Mouse (Mus musculus) embryonic fibroblast, embryonic 13.5 days (primary cell): Measurements from ENCODE around the gene 2410004B18Rik. TPM values are rescaled to one million over a fixed set of nuclear protein-coding genes. Genes with fewer than 3 reads are reported as not detected.

Source experiments
- H3K27ac ChIP-seq: 2 replicates; pipeline ENCODE4 v1.5.1; 2012; ENCODE audit warnings: low read length, control low read depth, inconsistent platforms; ENCODE audit not compliant: insufficient read depth
- H3K4me1 ChIP-seq: 2 replicates; pipeline ENCODE4 v1.6.1; 2011; ENCODE audit warnings: low read length; ENCODE audit not compliant: control insufficient read depth, insufficient read depth
- H3K4me3 ChIP-seq: 2 replicates; pipeline ENCODE4 v1.5.1; 2011; ENCODE audit warnings: mild to moderate bottlenecking, control low read depth, low read length; ENCODE audit not compliant: insufficient read depth
- CTCF ChIP-seq: IDR thresholded peaks from 2 replicates; pipeline ENCODE4 v1.5.1; 2011; ENCODE audit warnings: mild to moderate bottlenecking, control low read depth, low read length, moderate library complexity, borderline replicate concordance; ENCODE audit not compliant: insufficient read depth
- POLR2A ChIP-seq: IDR thresholded peaks from 2 replicates; pipeline ENCODE4 v1.6.1; 2011; ENCODE audit warnings: low read depth, mild to moderate bottlenecking, control low read depth, low read length, moderate library complexity
- polyA plus RNA-seq: library from polyadenylated mRNA; stranded (reverse); fragments of >200 nt; gene quantifications from 2 replicates; pipeline ENCODE4 v1.2.4, GENCODE M21; 2011; ENCODE audit warnings: low read depth; ENCODE audit not compliant: missing spikeins, insufficient read length

2410004B18Rik gene
- polyA plus RNA-seq, 1 experiment: 24.9 TPM

DNA sequence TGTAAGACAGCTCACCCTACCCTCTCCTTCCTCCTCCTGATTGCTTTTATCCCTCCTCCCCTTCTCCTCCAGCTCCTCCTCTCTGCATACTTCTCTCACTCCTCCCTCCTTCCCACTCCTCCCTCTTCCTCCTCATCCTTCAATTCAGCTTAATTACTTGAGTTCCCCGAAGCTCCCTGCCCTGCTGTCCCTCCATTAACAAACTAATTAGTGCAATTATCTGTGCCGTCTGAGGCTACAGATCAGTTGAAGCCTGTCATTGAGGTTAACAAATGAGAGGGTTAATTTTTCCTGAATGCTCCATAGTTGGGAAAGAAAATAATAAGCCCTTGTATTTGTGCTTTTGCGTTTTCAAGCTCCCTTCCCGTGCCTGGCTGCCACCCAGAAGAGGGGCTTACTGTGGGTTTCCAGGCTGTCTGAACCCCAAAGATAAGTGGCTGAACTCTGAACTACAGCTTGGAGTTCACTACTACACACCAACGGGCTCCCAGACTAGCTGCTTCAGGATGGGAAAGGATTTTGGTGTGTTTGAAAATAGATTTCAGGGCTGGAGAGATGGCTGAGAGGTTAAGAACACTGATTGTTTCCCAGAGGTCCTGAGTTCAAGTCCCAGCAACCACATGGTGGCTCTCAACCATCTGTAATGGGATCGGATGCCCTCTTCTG is 9.9 kb downstream of the 2410004B18Rik start:
- TF ChIP-seq CTCF: no peak
- no peak for TF ChIP-seq POLR2A
- no peak overlapping the region for H3K27ac ChIP-seq
- H3K4me1 ChIP-seq: 0 out of 2 replicates have a peak, but pooled peaks cover 4% of the 10 kb centered on the region
- no peak overlapping the region for H3K4me3 ChIP-seq

DNA sequence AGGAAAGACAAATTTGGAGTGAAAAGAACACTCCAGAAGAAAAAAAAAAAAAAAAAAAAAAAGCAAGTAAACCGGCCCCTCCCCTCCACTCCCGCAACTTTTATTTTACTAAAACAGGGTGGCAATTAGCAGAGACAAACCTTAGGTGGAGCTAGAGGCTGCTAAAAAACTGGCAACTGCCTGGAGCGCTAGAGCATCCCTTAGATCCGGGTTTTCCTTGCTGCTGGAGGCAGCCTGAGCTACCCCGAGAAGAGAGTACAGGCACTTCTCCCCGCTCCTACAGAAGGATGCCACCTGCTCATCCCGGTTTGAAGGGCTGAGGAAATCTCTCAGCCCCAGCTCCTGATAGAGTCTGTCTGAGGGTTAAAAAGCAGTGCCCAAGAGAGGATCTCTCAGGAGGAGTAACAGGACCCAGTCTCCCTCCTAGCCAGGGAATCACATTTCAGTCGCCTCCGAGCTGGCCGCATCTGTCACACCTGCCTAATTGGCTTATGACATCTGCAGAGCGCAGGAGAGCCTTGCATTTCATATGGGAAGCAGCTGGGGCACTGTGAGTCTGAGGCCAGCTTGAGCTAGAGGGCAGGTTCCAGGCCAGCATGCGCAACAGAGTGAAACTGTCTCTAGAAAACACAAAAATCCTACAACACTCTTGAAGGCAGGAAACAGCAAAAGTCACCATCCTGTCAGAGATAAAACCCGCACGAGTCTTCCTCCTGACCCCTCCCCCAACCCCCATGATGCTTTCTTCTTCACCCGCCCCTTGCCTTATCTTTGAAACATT is 12.4 kb downstream of the 2410004B18Rik start:
- no peak for TF ChIP-seq CTCF
- no peak for TF ChIP-seq POLR2A
- Histone ChIP-seq H3K27ac (no peak overlapping the region), H3K4me3 (no peak overlapping the region), H3K4me1 (0 out of 2 replicates have a peak, but pooled peaks cover 4% of the 10 kb centered on the region)

DNA sequence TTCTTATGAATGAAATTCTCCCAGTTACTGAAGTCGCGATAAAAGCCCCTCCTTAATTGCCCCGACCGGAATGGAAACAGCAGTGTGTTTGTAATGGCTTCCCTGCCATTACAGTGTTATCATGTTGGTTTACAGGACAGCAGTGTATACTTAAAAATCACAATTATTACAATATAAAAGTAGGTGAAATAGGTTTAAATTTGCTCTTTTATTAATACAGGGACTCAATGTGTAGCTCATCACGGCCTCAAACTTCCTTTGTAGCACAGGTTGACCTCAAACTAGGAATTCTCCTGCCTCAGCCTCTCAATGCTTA is 13.0 kb downstream of the 2410004B18Rik start:
- H3K4me1 ChIP-seq: 0 out of 2 replicates have a peak, but pooled peaks cover 4% of the 10 kb centered on the region
- H3K27ac ChIP-seq: no peak overlapping the region
- TF ChIP-seq POLR2A: no peak
- TF ChIP-seq CTCF: no peak
- no peak overlapping the region for H3K4me3 ChIP-seq

DNA sequence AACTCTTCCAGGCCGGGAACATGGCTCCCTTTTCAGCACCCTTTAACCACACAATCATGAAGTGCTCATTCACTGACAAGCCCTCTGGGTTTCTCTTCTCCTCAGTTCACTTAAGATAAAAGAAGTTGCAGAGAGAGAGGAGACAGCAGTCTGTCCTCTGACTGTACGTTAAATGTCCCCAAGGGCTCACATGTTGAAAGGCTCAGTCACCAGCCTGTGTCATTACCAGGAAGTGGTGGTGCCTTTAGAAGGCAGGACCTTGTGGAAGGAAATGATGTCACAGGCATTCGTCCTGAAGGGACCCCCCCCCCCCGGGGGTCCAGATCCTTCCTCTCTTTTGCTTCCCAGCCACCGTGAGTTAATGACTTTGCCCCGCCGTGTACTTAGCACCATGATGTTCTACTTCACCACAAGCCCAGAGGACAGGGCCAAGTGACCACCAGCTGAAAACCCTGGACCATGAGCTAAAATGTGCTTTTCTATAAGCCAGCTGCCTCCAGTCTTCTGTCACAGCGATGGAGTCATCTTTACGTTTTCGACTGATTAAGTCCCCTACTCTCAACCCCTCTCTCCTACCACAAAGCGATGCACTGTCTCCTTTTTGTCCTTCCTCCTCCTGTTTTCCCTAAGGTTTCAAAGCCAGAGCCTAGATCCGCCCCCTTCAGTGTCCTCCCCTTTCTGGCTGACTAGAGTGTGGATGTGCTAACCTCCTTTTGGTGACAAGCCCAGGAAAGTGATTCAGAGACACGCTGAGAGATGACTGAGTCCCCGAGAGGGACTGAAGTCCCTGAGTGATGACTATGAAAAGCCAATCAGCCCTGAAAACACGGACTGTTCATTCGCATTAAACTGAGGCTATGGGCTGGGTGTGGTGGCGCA is 13.7 kb downstream of the 2410004B18Rik start:
- Histone ChIP-seq H3K4me1 (0 out of 2 replicates have a peak, but pooled peaks cover 2% of the 10 kb centered on the region), H3K4me3 (no peak overlapping the region), H3K27ac (no peak overlapping the region)
- TF ChIP-seq POLR2A: no peak
- no peak for TF ChIP-seq CTCF

DNA sequence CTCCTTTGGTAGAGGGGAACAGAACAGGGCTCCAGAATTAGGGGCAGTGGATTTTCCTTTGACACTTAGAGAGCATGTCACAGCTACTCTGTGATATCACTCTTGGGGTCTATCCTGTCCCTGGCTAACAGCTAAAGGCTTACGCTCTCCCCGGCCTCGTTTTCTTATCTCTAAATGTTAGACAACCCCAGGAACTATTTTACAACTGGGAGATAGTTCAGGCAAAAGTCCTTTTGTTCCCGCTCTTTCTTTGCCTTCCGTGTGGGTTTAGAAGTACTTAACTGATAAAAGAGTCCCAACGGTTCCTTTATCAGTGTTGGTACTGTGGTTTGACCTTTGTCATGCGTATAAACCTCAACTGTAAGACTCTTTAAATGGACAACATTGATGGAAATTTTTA is 15.1 kb downstream of the 2410004B18Rik start:
- Histone ChIP-seq H3K4me1 (no peaks in the 10 kb centered on the region), H3K27ac (no peak overlapping the region), H3K4me3 (no peak overlapping the region)
- TF ChIP-seq POLR2A (no peak), CTCF (no peak)

DNA sequence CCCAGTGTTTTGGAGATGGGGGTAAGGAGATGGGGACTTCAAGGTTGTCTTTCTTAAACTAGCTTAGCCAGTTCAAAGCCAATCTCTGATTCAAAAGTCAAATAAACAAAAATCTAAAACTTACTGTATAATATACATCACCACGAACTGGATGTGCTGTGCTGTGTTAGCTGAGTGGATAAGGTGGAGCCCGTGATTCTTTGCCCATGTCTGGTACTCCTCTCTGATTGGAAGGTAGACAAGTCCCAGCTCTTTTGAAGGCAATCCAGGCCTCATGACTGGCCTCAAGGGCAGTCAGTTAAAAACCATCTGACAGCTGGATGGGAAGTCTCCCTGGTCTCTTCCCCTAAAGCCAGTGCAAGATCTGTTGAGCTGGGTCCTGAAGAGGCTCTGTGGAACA is 15.6 kb downstream of the 2410004B18Rik start:
- H3K27ac ChIP-seq: no peak overlapping the region
- no peaks in the 10 kb centered on the region for H3K4me1 ChIP-seq
- TF ChIP-seq POLR2A: no peak
- TF ChIP-seq CTCF: no peak
- no peak overlapping the region for H3K4me3 ChIP-seq

DNA sequence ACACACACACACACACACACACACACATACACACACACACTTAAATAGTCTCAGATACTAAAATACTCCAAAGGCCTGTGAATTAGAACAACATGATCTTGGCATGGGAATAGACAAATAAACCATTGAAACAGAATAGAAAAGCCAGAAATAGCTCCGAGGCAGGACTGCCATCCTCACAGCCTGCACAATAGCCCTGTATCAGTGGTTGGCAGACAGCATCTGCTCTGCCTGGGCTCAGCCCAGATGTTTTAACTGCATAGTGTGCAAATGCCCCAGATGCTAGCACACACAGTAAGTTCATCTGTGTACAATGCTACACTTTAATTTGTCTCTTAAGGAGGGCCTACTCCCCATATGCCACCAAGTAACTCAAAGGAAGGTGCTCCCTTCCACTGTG is 22.0 kb downstream of the 2410004B18Rik start:
- no peak for TF ChIP-seq POLR2A
- no peak for TF ChIP-seq CTCF
- peaks cover 3% of the 10 kb centered on the region; the same call in 1 of the 2 replicates for H3K4me1 ChIP-seq
- no peak overlapping the region for H3K4me3 ChIP-seq
- no peak overlapping the region for H3K27ac ChIP-seq

DNA sequence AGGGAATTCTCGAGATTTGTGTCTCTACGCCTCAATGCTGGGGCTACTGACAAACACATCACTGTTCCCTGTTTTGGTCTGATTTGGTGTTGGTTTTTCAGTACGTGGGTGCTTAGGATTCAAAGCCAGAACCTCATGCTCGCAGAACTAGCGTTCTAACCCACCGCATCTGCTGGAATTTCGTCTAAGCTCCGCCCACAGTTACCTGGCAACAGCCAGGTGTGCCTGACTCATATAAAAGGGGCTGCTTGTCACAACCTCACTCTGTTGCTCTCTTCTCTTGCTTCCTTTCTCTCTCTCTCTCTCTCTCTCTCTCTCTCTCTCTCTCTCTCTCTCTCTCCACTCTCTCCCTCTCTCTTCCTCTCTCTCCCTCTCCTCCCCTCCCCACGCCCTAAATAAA is 24.6 kb downstream of the 2410004B18Rik start:
- H3K4me1 ChIP-seq: peaks cover 3% of the 10 kb centered on the region
- TF ChIP-seq CTCF (no peak), POLR2A (no peak)
- no peak overlapping the region for H3K27ac ChIP-seq
- H3K4me3 ChIP-seq: no peak overlapping the region

DNA sequence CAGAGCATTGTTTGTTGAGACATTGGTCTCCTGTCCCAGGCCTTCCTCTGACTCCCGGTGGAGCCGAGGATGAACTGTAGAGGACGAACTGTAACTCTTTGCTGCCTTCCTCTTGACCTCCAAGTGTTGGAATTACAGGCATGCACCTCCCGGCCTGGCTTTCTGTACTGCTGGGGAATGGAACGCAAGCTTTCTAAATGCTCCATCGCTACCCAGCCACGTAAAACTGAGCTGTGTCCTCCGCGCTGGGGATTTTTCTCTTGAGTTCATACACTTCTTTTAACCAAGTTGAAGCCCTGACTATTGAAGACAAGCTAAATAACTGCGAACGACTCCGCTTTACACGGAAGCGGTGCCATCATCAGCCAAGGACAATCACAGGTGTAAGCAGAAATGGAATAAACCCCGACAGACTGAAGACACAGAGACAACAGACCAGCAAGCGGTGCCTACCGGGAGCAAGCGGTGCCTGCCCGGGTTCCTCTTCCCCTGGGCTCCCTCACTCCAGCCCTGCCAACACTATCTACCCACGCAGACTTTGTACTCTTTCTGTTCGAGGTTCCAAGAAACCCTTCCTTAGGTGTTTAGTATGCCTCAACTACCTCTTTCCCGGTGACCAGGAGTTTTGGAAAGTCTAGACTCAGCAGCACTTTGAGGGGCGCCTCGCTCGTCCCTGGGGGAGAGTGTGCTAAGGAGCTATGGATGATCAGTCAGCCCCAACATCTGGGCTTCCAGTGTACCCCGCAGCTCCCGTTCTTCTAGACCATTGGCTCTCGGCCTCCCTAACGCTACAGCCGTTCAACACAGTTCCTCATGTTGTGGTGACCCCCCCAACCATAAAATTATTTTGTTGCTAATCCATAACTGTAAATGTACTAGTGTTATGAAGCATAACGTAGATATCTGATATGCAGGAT is 25.5 kb downstream of the 2410004B18Rik start:
- no peak for TF ChIP-seq POLR2A
- TF ChIP-seq CTCF: no peak
- H3K4me3 ChIP-seq: no peak overlapping the region
- peak overlapping the region; percentile 57 for H3K27ac ChIP-seq
- peaks cover 3% of the 10 kb centered on the region for H3K4me1 ChIP-seq
